Mouse (Mus musculus): Measurements from ENCODE around the gene Smurf2. TPM values are rescaled to one million over a fixed set of nuclear protein-coding genes. Genes with fewer than 3 reads are reported as not detected.
A peak's percentile ranks its signal among the peaks of the same experiment; 100 is the strongest.

The Smurf2 gene
- total and polyA plus RNA-seq, 2 experiments from 2014 or later = 7.4 to 34.8 TPM

GRCm38 (mm10) chr11:106822491-106822890 lies 98.0 kb downstream of the Smurf2 start:
- TF ChIP-seq EP300 (IDR thresholded peaks at IDR 0.05; ENCODE audit: low read depth) = no peak
- TF ChIP-seq CTCF (IDR thresholded peaks at IDR 0.05; ENCODE audit: low read depth) = no peak
- WGBS = 74% methylated on average over 8 of the region's 8 CpGs
- Histone ChIP-seq H3K9ac (replicated peaks; ENCODE audit: low read depth, low read length) (no peak overlapping the region), H3K4me2 (ENCODE audit: low read depth, low read length) (no peak overlapping the region), H3K9me3 (replicated peaks; ENCODE audit: control insufficient read depth, low read length) (no peaks in the 10 kb centered on the region), H3K4me1 (ENCODE audit: control insufficient read depth, insufficient read depth) (peaks cover 9% of the 10 kb centered on the region; the same call in 1 of the 2 replicates), H3K36me3 (replicated peaks; ENCODE audit: control insufficient read depth, insufficient read depth, low read length) (peaks cover 70% of the 10 kb centered on the region), H3K4me3 (ENCODE audit: low read depth, low read length) (no peak overlapping the region), H3K27me3 (ENCODE audit: control insufficient read depth, insufficient read depth, low read length) (no peaks in the 10 kb centered on the region), H3K27ac (ENCODE audit: low read depth) (no peak overlapping the region)
- no peak for DNase-seq (ENCODE audit: low spot score)
- no peak for ATAC-seq (ENCODE audit: insufficient read depth, low read depth)

- DNase-seq (ENCODE audit: low spot score) (no peak), ATAC-seq (ENCODE audit: insufficient read depth, low read depth) (no peak)
- H3K9me3 ChIP-seq (replicated peaks; ENCODE audit: control insufficient read depth, low read length) = no peaks in the 10 kb centered on the region
- no peaks in the 10 kb centered on the region for H3K27me3 ChIP-seq (ENCODE audit: control insufficient read depth, insufficient read depth, low read length)
- peaks cover 71% of the 10 kb centered on the region for H3K36me3 ChIP-seq (replicated peaks; ENCODE audit: control insufficient read depth, insufficient read depth, low read length)
- peaks cover 9% of the 10 kb centered on the region; the same call in 1 of the 2 replicates for H3K4me1 ChIP-seq (ENCODE audit: control insufficient read depth, insufficient read depth)
- H3K9ac ChIP-seq (replicated peaks; ENCODE audit: low read depth, low read length) = no peak overlapping the region
- WGBS = 67% methylated on average over 6 of the region's 6 CpGs
- TF ChIP-seq EP300 (IDR thresholded peaks at IDR 0.05; ENCODE audit: low read depth) (no peak), CTCF (IDR thresholded peaks at IDR 0.05; ENCODE audit: low read depth) (no peak)
- H3K4me3 ChIP-seq (ENCODE audit: low read depth, low read length) = no peak overlapping the region
- H3K27ac ChIP-seq (ENCODE audit: low read depth) = peak overlapping the region; percentile 52; the same call in 1 of the 2 replicates
- H3K4me2 ChIP-seq (ENCODE audit: low read depth, low read length) = no peak overlapping the region
These were observed 99.1 kb downstream of the Smurf2 start for GRCm38 (mm10) chr11:106821397-106821796.

GRCm38 (mm10) chr11:106820972-106821371 lies 99.5 kb downstream of the Smurf2 start:
- H3K27me3 ChIP-seq (ENCODE audit: control insufficient read depth, insufficient read depth, low read length) = no peaks in the 10 kb centered on the region
- H3K9ac ChIP-seq (replicated peaks; ENCODE audit: low read depth, low read length) = no peak overlapping the region
- ATAC-seq (ENCODE audit: insufficient read depth, low read depth) = peak; percentile 42; the same call in 1 of the 2 replicates
- no peak overlapping the region for H3K4me2 ChIP-seq (ENCODE audit: low read depth, low read length)
- 28% methylated on average over 4 of the region's 4 CpGs for WGBS
- no peak overlapping the region for H3K4me3 ChIP-seq (ENCODE audit: low read depth, low read length)
- peak overlapping the region; percentile 52; the same call in 1 of the 2 replicates for H3K27ac ChIP-seq (ENCODE audit: low read depth)
- no peaks in the 10 kb centered on the region for H3K9me3 ChIP-seq (replicated peaks; ENCODE audit: control insufficient read depth, low read length)
- peaks cover 71% of the 10 kb centered on the region for H3K36me3 ChIP-seq (replicated peaks; ENCODE audit: control insufficient read depth, insufficient read depth, low read length)
- no peak for TF ChIP-seq CTCF (IDR thresholded peaks at IDR 0.05; ENCODE audit: low read depth)
- TF ChIP-seq EP300 (IDR thresholded peaks at IDR 0.05; ENCODE audit: low read depth) = no peak
- H3K4me1 ChIP-seq (ENCODE audit: control insufficient read depth, insufficient read depth) = peaks cover 9% of the 10 kb centered on the region; the same call in 1 of the 2 replicates
- DNase-seq (ENCODE audit: low spot score) = no peak

- DNase-seq (ENCODE audit: low spot score) (no peak), ATAC-seq (ENCODE audit: insufficient read depth, low read depth) (no peak)
- WGBS = 87% methylated on average over 6 of the region's 6 CpGs
- Histone ChIP-seq H3K9ac (replicated peaks; ENCODE audit: low read depth, low read length) (no peak overlapping the region), H3K27ac (ENCODE audit: low read depth) (no peak overlapping the region), H3K4me2 (ENCODE audit: low read depth, low read length) (no peak overlapping the region), H3K4me3 (ENCODE audit: low read depth, low read length) (no peak overlapping the region), H3K4me1 (ENCODE audit: control insufficient read depth, insufficient read depth) (peaks cover 9% of the 10 kb centered on the region; the same call in 1 of the 2 replicates), H3K9me3 (replicated peaks; ENCODE audit: control insufficient read depth, low read length) (no peaks in the 10 kb centered on the region), H3K36me3 (replicated peaks; ENCODE audit: control insufficient read depth, insufficient read depth, low read length) (peaks cover 73% of the 10 kb centered on the region), H3K27me3 (ENCODE audit: control insufficient read depth, insufficient read depth, low read length) (no peaks in the 10 kb centered on the region)
- TF ChIP-seq CTCF (IDR thresholded peaks at IDR 0.05; ENCODE audit: low read depth) (no peak), EP300 (IDR thresholded peaks at IDR 0.05; ENCODE audit: low read depth) (no peak)
These were observed 100.3 kb downstream of the Smurf2 start for GRCm38 (mm10) chr11:106820252-106820651.

GRCm38 (mm10) chr11:106819595-106819994 lies 100.9 kb downstream of the Smurf2 start:
- H3K4me3 ChIP-seq (ENCODE audit: low read depth, low read length) = no peak overlapping the region
- no peaks in the 10 kb centered on the region for H3K27me3 ChIP-seq (ENCODE audit: control insufficient read depth, insufficient read depth, low read length)
- TF ChIP-seq CTCF (IDR thresholded peaks at IDR 0.05; ENCODE audit: low read depth) (no peak), EP300 (IDR thresholded peaks at IDR 0.05; ENCODE audit: low read depth) (no peak)
- no peaks in the 10 kb centered on the region for H3K9me3 ChIP-seq (replicated peaks; ENCODE audit: control insufficient read depth, low read length)
- peaks cover 9% of the 10 kb centered on the region; the same call in 1 of the 2 replicates for H3K4me1 ChIP-seq (ENCODE audit: control insufficient read depth, insufficient read depth)
- ATAC-seq (ENCODE audit: insufficient read depth, low read depth) (no peak), DNase-seq (ENCODE audit: low spot score) (no peak)
- H3K36me3 ChIP-seq (replicated peaks; ENCODE audit: control insufficient read depth, insufficient read depth, low read length) = peaks cover 73% of the 10 kb centered on the region
- no peak overlapping the region for H3K4me2 ChIP-seq (ENCODE audit: low read depth, low read length)
- WGBS = 84% methylated on average over 9 of the region's 9 CpGs
- H3K27ac ChIP-seq (ENCODE audit: low read depth) = no peak overlapping the region
- H3K9ac ChIP-seq (replicated peaks; ENCODE audit: low read depth, low read length) = no peak overlapping the region

GRCm38 (mm10) chr11:106818341-106818740 lies 102.2 kb downstream of the Smurf2 start:
- no peak for ATAC-seq (ENCODE audit: insufficient read depth, low read depth)

More at GRCm38 (mm10) chr11:106818341-106818740, 102.2 kb downstream of the Smurf2 start:
- WGBS = 14% methylated on average over 9 of the region's 9 CpGs
- no peak overlapping the region for H3K4me3 ChIP-seq (ENCODE audit: low read depth, low read length)
- no peaks in the 10 kb centered on the region for H3K27me3 ChIP-seq (ENCODE audit: control insufficient read depth, insufficient read depth, low read length)
- DNase-seq (ENCODE audit: low spot score) = peak; percentile 58
- peaks cover 75% of the 10 kb centered on the region for H3K36me3 ChIP-seq (replicated peaks; ENCODE audit: control insufficient read depth, insufficient read depth, low read length)
- no peaks in the 10 kb centered on the region for H3K9me3 ChIP-seq (replicated peaks; ENCODE audit: control insufficient read depth, low read length)
- peak overlapping the region; percentile 37; the same call in 1 of the 2 replicates for H3K27ac ChIP-seq (ENCODE audit: low read depth)
- peaks cover 9% of the 10 kb centered on the region; the same call in 1 of the 2 replicates for H3K4me1 ChIP-seq (ENCODE audit: control insufficient read depth, insufficient read depth)
- TF ChIP-seq EP300 (IDR thresholded peaks at IDR 0.05; ENCODE audit: low read depth) = no peak
- no peak for TF ChIP-seq CTCF (IDR thresholded peaks at IDR 0.05; ENCODE audit: low read depth)
- no peak overlapping the region for H3K9ac ChIP-seq (replicated peaks; ENCODE audit: low read depth, low read length)
- 0 out of 2 replicates have a peak overlapping the region, but pooled peaks have one; percentile 10 for H3K4me2 ChIP-seq (ENCODE audit: low read depth, low read length)
